Mouse (Mus musculus) stomach, postnatal 0 days (tissue): ENCODE measurements around the gene Agbl4. TPM values are rescaled to one million over a fixed set of nuclear protein-coding genes. Genes with fewer than 3 reads are reported as not detected.

ENCODE experiments used
- ATAC-seq: fragments of 200-750 bp; cut with Nextera tagmentation; 2 replicates; pipeline ENCODE4 v1.8.0; 2017; ENCODE audit not compliant: low FRiP score, low TSS enrichment
- DNase-seq: peaks from one replicate; pipeline ENCODE4 v3.0.0-alpha.2; 2016; ENCODE audit warnings: low spot score
- H3K27ac ChIP-seq: fragments of 300-500 bp; sonication (generic); replicated peaks from 2 replicates; pipeline ENCODE4 v1.5.1; 2014; ENCODE audit warnings: mild to moderate bottlenecking, control low read depth
- H3K27me3 ChIP-seq: fragments of 300-500 bp; sonication (generic); 2 replicates; pipeline ENCODE4 v1.6.1; 2014; ENCODE audit warnings: low read length; ENCODE audit not compliant: control insufficient read depth, insufficient read depth
- H3K36me3 ChIP-seq: fragments of 300-500 bp; sonication (generic); 2 replicates; pipeline ENCODE4 v1.6.1; 2014; ENCODE audit warnings: low read length, mixed read lengths; ENCODE audit not compliant: control insufficient read depth, insufficient read depth
- H3K4me1 ChIP-seq: fragments of 300-500 bp; sonication (generic); replicated peaks from 2 replicates; pipeline ENCODE4 v1.6.1; 2014; ENCODE audit warnings: antibody characterized with exemption; ENCODE audit not compliant: control insufficient read depth, insufficient read depth
- H3K4me2 ChIP-seq: fragments of 300-500 bp; sonication (generic); replicated peaks from 2 replicates; pipeline ENCODE4 v1.6.1; 2014; ENCODE audit warnings: low read depth, mild to moderate bottlenecking, control low read depth, moderate library complexity
- H3K4me3 ChIP-seq: fragments of 300-500 bp; sonication (generic); 2 replicates; pipeline ENCODE4 v1.5.1; 2014; ENCODE audit warnings: low read depth, low read length, control low read depth
- H3K9ac ChIP-seq: fragments of 300-500 bp; sonication (generic); 2 replicates; pipeline ENCODE4 v1.6.1; 2014; ENCODE audit warnings: mild to moderate bottlenecking, low read length, control low read depth, mixed read lengths
- H3K9me3 ChIP-seq: fragments of 300-500 bp; sonication (generic); 2 replicates; pipeline ENCODE4 v1.6.1; 2016; ENCODE audit warnings: low read length; ENCODE audit not compliant: control insufficient read depth
- CTCF ChIP-seq: IDR thresholded peaks from 2 replicates; pipeline ENCODE4 v1.5.1; 2016; ENCODE audit warnings: antibody characterized with exemption, low read depth, mild to moderate bottlenecking, moderate library complexity
- EP300 ChIP-seq: optimal IDR thresholded peaks from 2 replicates; pipeline ENCODE3; 2016; ENCODE audit warnings: antibody characterized with exemption
- WGBS: fragments of 180-500 bp; shearing (Covaris S2); extraction: QIAGEN DNeasy Blood & Tissue Kit; methylation state at CpG from one replicate; pipeline ENCODE4 v1.1.7; 2014; 5-methylcytosine and 5-hydroxymethylcytosine counted together
- polyA plus RNA-seq: library from polyadenylated mRNA; unstranded; fragments of >200 nt; fragmentation: Nextera tagmentation; extraction: Ambion mirVana; gene quantifications from 2 replicates; pipeline ENCODE4 v1.2.1, GENCODE M21; 2015

Gene Agbl4
- 0.10 and 0.13 TPM in 2 replicates for polyA plus RNA-seq

DNA sequence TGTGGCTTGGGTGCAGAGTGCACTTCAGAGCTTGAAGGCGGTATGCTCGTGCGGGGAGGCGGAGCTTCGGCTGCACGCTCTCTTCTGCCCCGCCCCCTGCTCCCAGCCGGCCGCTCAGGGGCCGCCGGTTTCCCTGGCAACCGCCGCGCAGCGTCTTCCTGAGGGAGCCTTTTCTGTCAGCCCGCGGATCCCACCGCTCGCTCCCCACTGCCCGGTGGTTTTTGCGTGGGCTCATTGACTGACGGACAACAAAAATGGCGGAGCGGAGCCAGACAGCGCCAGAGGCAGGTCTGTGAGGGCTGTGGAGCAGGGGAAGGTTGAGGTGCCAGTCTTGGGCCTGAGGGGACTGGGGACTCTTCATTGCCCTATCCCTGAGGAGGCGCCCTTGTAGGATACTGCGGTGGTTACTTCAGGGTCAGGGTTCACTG is at the start of gene Agbl4:
Gene Agbl4, plus strand, starts transcription at position 44 of the 428 bp plus-strand sequence.
- peak within 1 kb of the TSS; percentile 45 for H3K4me3 ChIP-seq
- H3K36me3 ChIP-seq = no peaks in the 10 kb centered on the region
- peak within 1 kb of the TSS; percentile 76 for H3K4me2 ChIP-seq
- TF ChIP-seq CTCF (no peak), EP300 (no peak)
- H3K4me1 ChIP-seq = 0 out of 2 replicates have a peak, but pooled peaks cover 3% of the 10 kb centered on the region
- H3K9me3 ChIP-seq = no peaks in the 10 kb centered on the region
- WGBS = under 1% methylated on average over 27 of the region's 27 CpGs
- no peak within 1 kb of the TSS for H3K27ac ChIP-seq
- ATAC-seq = peak; percentile 77; the same call in 1 of the 2 replicates
- DNase-seq = peak; percentile 62
- H3K9ac ChIP-seq = 0 out of 2 replicates have a peak within 1 kb of the TSS, but pooled peaks have one; percentile 35
- H3K27me3 ChIP-seq = no peaks in the 10 kb centered on the region

DNA sequence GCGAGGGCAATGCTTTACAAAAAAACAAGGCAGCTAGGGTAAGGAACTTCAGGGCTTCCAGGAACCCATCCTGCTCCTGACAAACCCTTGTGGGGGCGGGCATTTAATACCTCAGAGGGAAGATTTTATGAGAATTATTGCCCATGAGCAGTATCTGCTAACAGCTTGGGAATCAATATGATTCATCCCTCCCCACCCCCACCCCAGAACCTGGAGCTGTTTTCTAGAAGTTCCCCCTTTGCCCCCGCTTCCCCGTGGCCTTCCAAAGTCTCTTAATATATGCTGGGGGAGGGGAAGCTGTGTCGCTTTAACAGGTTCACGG is 46.6 kb upstream of the Agbl4 start:
- H3K9me3 ChIP-seq = no peaks in the 10 kb centered on the region
- no peaks in the 10 kb centered on the region for H3K36me3 ChIP-seq
- no peak for ATAC-seq
- H3K27ac ChIP-seq = no peak overlapping the region
- peak overlapping the region; percentile 96 for H3K4me2 ChIP-seq
- H3K27me3 ChIP-seq = no peaks in the 10 kb centered on the region
- no peak for TF ChIP-seq EP300
- TF ChIP-seq CTCF = no peak
- H3K9ac ChIP-seq = no peak overlapping the region
- no peaks in the 10 kb centered on the region for H3K4me1 ChIP-seq
- peak overlapping the region; percentile 58 for H3K4me3 ChIP-seq
- no peak for DNase-seq
- 10% methylated on average over 6 of the region's 6 CpGs for WGBS

DNA sequence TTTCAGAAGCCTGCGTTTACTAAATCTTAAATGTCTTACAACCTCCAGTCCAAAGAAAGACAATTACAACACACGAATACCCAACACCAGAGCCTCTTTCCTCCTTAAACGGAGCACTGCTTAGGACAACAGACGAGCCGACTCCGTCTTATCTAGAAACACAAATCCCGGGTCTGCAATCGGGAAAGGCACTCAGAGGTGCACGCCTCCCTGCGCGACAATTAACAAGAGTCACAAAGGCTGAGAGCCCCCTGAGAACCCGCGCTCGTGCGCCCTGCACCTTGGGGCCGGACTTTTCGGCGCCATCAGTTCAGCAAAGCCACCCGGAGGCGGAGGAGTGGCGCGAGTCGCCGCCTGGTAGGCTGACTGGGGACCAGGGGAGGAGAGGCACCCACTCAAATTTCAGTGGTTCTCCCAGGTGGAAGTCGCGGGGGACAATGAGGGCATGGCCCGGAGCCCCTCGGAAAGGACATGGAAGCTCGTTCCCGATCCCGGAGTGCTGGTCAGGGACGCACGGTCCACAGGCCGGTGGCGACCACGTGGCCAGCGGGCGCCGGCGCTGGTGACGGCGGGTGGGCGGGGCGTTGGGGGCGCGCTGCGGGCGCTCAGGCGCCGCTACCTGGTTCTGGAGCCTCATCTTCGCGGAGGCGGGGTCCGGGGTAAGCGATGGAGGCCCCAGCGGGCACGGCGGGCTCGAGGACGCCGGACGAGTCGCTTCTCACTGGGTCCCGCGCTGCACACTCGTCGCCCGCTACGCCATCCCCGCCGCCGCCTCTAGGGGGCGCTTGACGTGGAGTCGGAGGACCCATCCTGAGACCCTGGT is 46.1 kb upstream of the Agbl4 start, which contains the start of gene Elavl4:
Gene Elavl4, minus strand, starts transcription at position 732 of the 823 bp plus-strand sequence.
- H3K9me3 ChIP-seq = no peaks in the 10 kb centered on the region
- TF ChIP-seq EP300 (no peak), CTCF (peak; percentile 77)
- H3K4me1 ChIP-seq = no peaks in the 10 kb centered on the region
- WGBS = under 1% methylated on average over 73 of the region's 75 CpGs
- DNase-seq (peak; percentile 60), ATAC-seq (peak; percentile 86)
- H3K27me3 ChIP-seq = no peaks in the 10 kb centered on the region
- peak within 1 kb of the TSS; percentile 96 for H3K4me2 ChIP-seq
- no peaks in the 10 kb centered on the region for H3K36me3 ChIP-seq
- peak within 1 kb of the TSS; percentile 58 for H3K4me3 ChIP-seq
- no peak within 1 kb of the TSS for H3K27ac ChIP-seq
- H3K9ac ChIP-seq = peak within 1 kb of the TSS; percentile 50

DNA sequence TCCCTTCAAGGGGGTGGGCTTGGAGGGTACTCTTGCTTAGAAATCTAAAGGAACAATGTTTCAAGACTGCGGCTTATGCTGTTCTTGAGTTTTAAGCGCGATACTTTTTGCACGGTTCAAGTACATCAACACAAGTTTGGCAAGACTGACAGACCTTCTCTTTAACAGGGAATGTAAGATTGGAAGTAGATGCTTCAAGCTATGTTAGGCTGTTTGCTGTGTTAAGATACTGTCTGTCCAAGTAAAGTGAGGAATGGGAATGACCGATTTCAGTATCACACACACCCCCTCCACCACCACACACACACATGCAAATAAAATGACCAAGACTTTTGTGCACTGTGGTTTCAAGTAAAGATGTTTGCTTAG is 45.5 kb upstream of the Agbl4 start:
- TF ChIP-seq CTCF = no peak
- no peak for TF ChIP-seq EP300
- H3K36me3 ChIP-seq = no peaks in the 10 kb centered on the region
- no peaks in the 10 kb centered on the region for H3K4me1 ChIP-seq
- peak overlapping the region; percentile 58 for H3K4me3 ChIP-seq
- H3K9me3 ChIP-seq = no peaks in the 10 kb centered on the region
- no peak overlapping the region for H3K27ac ChIP-seq
- no peak for ATAC-seq
- peak overlapping the region; percentile 50; the same call in 1 of the 2 replicates for H3K9ac ChIP-seq
- H3K4me2 ChIP-seq = peak overlapping the region; percentile 96
- no peak for DNase-seq
- no peaks in the 10 kb centered on the region for H3K27me3 ChIP-seq
- WGBS = 6% methylated on average over 5 of the region's 5 CpGs

DNA sequence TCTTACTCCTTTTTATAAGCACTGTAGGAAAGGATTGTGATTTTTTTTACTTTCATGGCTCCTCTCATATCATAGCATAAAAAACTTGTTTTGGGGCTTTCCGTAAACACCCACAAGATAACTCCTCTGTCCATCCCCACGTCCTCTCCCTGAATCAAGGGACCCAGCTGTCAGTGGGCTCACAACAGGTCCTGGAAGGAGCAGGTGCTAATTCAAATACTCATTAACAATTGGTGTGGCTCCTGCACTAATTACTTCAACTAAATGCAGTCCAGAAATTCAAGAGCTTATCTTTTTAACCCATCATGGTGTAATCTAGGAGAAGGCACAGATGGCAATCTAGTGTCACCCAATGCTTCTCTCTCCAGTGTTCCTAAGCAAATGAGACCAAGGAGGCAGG is 36.9 kb upstream of the Agbl4 start:
- Histone ChIP-seq H3K27me3 (no peaks in the 10 kb centered on the region), H3K27ac (no peak overlapping the region), H3K9ac (no peak overlapping the region), H3K9me3 (no peaks in the 10 kb centered on the region), H3K36me3 (no peaks in the 10 kb centered on the region), H3K4me1 (no peaks in the 10 kb centered on the region), H3K4me3 (no peak overlapping the region), H3K4me2 (no peak overlapping the region)
- DNase-seq (no peak), ATAC-seq (no peak)
- 75% methylated on average over 2 of the region's 2 CpGs for WGBS
- TF ChIP-seq CTCF = no peak
- TF ChIP-seq EP300 = no peak

DNA sequence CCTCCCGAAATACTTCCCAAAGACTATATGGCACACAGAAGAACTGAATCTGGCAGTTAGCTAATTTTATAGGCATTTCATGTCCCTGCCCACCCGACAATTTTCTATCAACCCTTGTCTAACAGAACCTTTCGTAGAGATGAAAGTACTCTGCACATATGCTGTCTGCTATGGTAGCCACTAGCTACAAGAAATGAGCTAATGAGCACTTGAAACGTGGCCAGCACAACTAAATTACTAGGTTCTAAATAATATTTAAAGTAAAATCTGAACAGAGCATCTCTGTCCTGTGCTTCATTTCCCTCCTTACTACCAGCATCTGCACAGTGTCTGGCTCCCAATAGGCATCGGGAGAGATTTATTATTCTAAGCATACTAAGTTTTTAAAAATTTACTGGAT is 1.2 kb upstream of the Agbl4 start:
- 77% methylated on average over 5 of the region's 5 CpGs for WGBS
- H3K27me3 ChIP-seq = no peaks in the 10 kb centered on the region
- H3K4me2 ChIP-seq = no peak overlapping the region
- 0 out of 2 replicates have a peak, but pooled peaks cover 3% of the 10 kb centered on the region for H3K4me1 ChIP-seq
- H3K4me3 ChIP-seq = no peak overlapping the region
- TF ChIP-seq CTCF (no peak), EP300 (no peak)
- H3K36me3 ChIP-seq = no peaks in the 10 kb centered on the region
- DNase-seq (no peak), ATAC-seq (no peak)
- no peaks in the 10 kb centered on the region for H3K9me3 ChIP-seq
- no peak overlapping the region for H3K27ac ChIP-seq
- no peak overlapping the region for H3K9ac ChIP-seq
